Mouse (Mus musculus) small intestine, adult 10 weeks (tissue): ENCODE results near the gene Tmem39a. TPM values are rescaled to one million over a fixed set of nuclear protein-coding genes. Genes with fewer than 3 reads are reported as not detected.

Experiments
- polyA plus RNA-seq: library from polyadenylated mRNA; stranded (reverse); fragments of 350-450 nt; fragmentation: Illumina TruSeq; extraction: RNeasy Lipid Tissue Mini Kit (QIAGEN cat#74804); gene quantifications from one replicate; pipeline ENCODE4 v1.2.3, GENCODE M21; 2014; ENCODE audit warnings: low replicate concordance

Gene Tmem39a
- 33.2 TPM for polyA plus RNA-seq

GRCm38 (mm10) chr16:38558221-38558748, at the start of gene Tmem39a:
Tmem39a (plus strand) TSS chr16:38558698.

GRCm38 (mm10) chr16:38522129-38523084, 36.1 kb upstream of the Tmem39a start, which contains the start of gene Timmdc1:
Timmdc1 (minus strand) TSS chr16:38522663.

GRCm38 (mm10) chr16:38549479-38550396, 8.8 kb upstream of the Tmem39a start, which contains the start of gene Poglut1:
Poglut1 (minus strand) TSS chr16:38550258.

Other genes with a start within 250 kb of the Tmem39a start
- gene Maats1, start 216.6 kb upstream of the Tmem39a start, polyA plus RNA-seq = 0.15 TPM
- gene Cox17, start 211.7 kb upstream of the Tmem39a start, polyA plus RNA-seq = 151 TPM
- gene Gm21987, start 211.7 kb upstream of the Tmem39a start, polyA plus RNA-seq = not detected
- gene Popdc2, start 196.5 kb upstream of the Tmem39a start, polyA plus RNA-seq = 0.33 TPM
- gene Pla1a, start 125.6 kb upstream of the Tmem39a start, polyA plus RNA-seq = 0.56 TPM
- gene Adprh, start 106.0 kb upstream of the Tmem39a start, polyA plus RNA-seq = 6.9 TPM
- gene Cd80, start 103.1 kb upstream of the Tmem39a start, polyA plus RNA-seq = 2.5 TPM
- 11.7 TPM for gene Timmdc1, start 36.0 kb upstream of the Tmem39a start, polyA plus RNA-seq
- gene Poglut1, start 8.4 kb upstream of the Tmem39a start, polyA plus RNA-seq = 17.2 TPM
- 6.0 TPM for gene Arhgap31, start 154.6 kb downstream of the Tmem39a start, polyA plus RNA-seq
- gene B4galt4, start 183.6 kb downstream of the Tmem39a start, polyA plus RNA-seq = 60.8 TPM
- 8.0 TPM for gene Upk1b, start 241.6 kb downstream of the Tmem39a start, polyA plus RNA-seq